9 mouse cellular contexts compared by ENCODE assay signal in the genomic region with DNA sequence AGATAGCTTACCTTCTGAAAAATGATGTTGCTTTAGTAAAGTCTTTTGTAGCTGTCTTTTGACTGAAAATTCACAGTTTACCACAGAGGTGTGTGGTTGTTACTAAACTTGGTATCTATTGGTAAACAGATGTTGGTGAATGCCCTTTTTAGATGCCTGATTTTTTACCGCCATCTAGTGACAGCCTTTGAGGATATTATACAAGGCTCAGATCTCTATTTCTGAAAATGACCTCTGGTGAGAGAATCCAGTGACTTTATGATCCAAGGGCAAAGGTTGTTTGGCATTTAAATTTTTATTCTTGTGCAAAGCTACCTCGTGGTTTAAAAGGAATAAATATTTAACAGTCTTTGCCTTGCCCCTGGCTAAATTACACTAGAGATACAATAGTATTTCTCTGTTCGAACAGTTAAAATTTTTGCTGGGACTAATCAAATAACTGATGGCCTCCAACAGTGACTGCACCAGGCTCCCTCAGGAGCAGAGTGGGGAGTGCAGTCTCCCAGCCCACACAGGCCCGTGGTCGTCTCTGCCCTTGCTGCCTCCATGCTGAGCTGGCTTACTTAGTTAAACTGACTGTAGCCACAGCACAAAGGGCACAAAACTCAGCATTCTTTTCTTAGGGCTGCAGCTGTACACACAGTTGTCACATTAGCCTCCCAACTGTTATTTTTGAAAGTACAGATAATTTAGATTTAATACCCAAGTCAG. TPM values are rescaled to one million over a fixed set of nuclear protein-coding genes. Genes with fewer than 3 reads are reported as not detected.
DNase-seq lines count a peak whose midpoint lies in the region; ATAC-seq and TF ChIP-seq lines count a peak whose summit lies in the region.
"Had no signal": no experiment of that assay in that cellular context is flagged by ENCODE, and none has a peak within 500 bp of the region (broad histone marks: within the 10 kb centered on the region; RNA-seq: fewer than 3 reads in every experiment).

No protein-coding gene starts in this region.

- peak; percentile 70 for DNase-seq in forebrain, embryonic 14.5 days (ENCODE audit: low spot score)
- DNase-seq in thymus, adult 2 months, result no peak
- no peak for DNase-seq in left cerebral cortex, postnatal 36 days (ENCODE audit: low spot score in 2 of 2)
- DNase-seq: liver, embryonic 13.5 days had no signal

- no peak overlapping the region for H3K4me2 ChIP-seq in forebrain, embryonic 14.5 days (ENCODE audit: low read length)
- no peak overlapping the region for H3K4me2 ChIP-seq in forebrain, embryonic 15.5 days (replicated peaks)
- H3K4me2 ChIP-seq in midbrain, embryonic 13.5 days (replicated peaks), result no peak overlapping the region
- H3K4me2 ChIP-seq in midbrain, embryonic 15.5 days, result no peak overlapping the region
- H3K4me2 ChIP-seq in kidney, embryonic 16.5 days (replicated peaks; ENCODE audit: low read depth, low read length), result no peak overlapping the region; the same call in 1 of the 2 replicates
- no peak overlapping the region for H3K4me2 ChIP-seq in stomach, embryonic 16.5 days (ENCODE audit: low read depth, low read length)
- H3K4me2 ChIP-seq: liver, embryonic 13.5 days had no signal

- no peaks in the 10 kb centered on the region for H3K27me3 ChIP-seq in forebrain, embryonic 14.5 days (replicated peaks; ENCODE audit: control insufficient read depth, insufficient read depth, low read length)
- no peaks in the 10 kb centered on the region for H3K27me3 ChIP-seq in forebrain, embryonic 15.5 days
- no peaks in the 10 kb centered on the region for H3K27me3 ChIP-seq in midbrain, embryonic 13.5 days
- no peaks in the 10 kb centered on the region for H3K27me3 ChIP-seq in midbrain, embryonic 15.5 days (replicated peaks)
- H3K27me3 ChIP-seq in kidney, embryonic 16.5 days (ENCODE audit: insufficient read depth, low read length), result no peaks in the 10 kb centered on the region
- no peaks in the 10 kb centered on the region for H3K27me3 ChIP-seq in stomach, embryonic 16.5 days (ENCODE audit: control insufficient read depth, insufficient read depth, low read length)
- no peaks in the 10 kb centered on the region for H3K27me3 ChIP-seq in thymus, adult 2 months (ENCODE audit: control insufficient read depth, insufficient read depth, low read length)
- H3K27me3 ChIP-seq: liver, embryonic 13.5 days had no signal

- WGBS in forebrain, embryonic 14.5 days, result 57% methylated on average over 5 of the region's 5 CpGs
- WGBS in forebrain, embryonic 15.5 days, result 63% methylated on average over 5 of the region's 5 CpGs
- WGBS in midbrain, embryonic 13.5 days, result 57% methylated on average over 5 of the region's 5 CpGs
- WGBS in midbrain, embryonic 15.5 days, result 34% methylated on average over 5 of the region's 5 CpGs
- WGBS in kidney, embryonic 16.5 days, result 36% methylated on average over 5 of the region's 5 CpGs
- 39% methylated on average over 5 of the region's 5 CpGs for WGBS in stomach, embryonic 16.5 days
- 82% methylated on average over 5 of the region's 5 CpGs for WGBS in thymus, adult 2 months

- TF ChIP-seq POLR2A in thymus, adult 2 months (IDR thresholded peaks at IDR 0.05; ENCODE audit: control insufficient read depth, extremely low read depth, insufficient read depth, low read length, poor library complexity), result no peak

- H3K27ac ChIP-seq in forebrain, embryonic 14.5 days (ENCODE audit: low read depth, low read length), result no peak overlapping the region
- H3K27ac ChIP-seq in forebrain, embryonic 15.5 days (replicated peaks), result no peak overlapping the region
- no peak overlapping the region for H3K27ac ChIP-seq in midbrain, embryonic 13.5 days
- no peak overlapping the region for H3K27ac ChIP-seq in midbrain, embryonic 15.5 days
- peak overlapping the region; percentile 90 for H3K27ac ChIP-seq in kidney, embryonic 16.5 days (ENCODE audit: low read length)
- H3K27ac ChIP-seq in stomach, embryonic 16.5 days (ENCODE audit: low read length), result peak overlapping the region; percentile 88
- H3K27ac ChIP-seq in thymus, adult 2 months (ENCODE audit: control insufficient read depth, insufficient read depth, low read length), result no peak overlapping the region
- H3K27ac ChIP-seq: liver, embryonic 13.5 days had no signal

- no peaks in the 10 kb centered on the region for H3K4me1 ChIP-seq in forebrain, embryonic 14.5 days (ENCODE audit: control insufficient read depth, insufficient read depth, low read length)
- no peaks in the 10 kb centered on the region for H3K4me1 ChIP-seq in forebrain, embryonic 15.5 days
- H3K4me1 ChIP-seq in midbrain, embryonic 13.5 days (replicated peaks), result peaks cover 4% of the 10 kb centered on the region
- H3K4me1 ChIP-seq in midbrain, embryonic 15.5 days, result no peaks in the 10 kb centered on the region
- H3K4me1 ChIP-seq in kidney, embryonic 16.5 days (ENCODE audit: insufficient read depth, low read length), result peaks cover 29% of the 10 kb centered on the region
- no peaks in the 10 kb centered on the region for H3K4me1 ChIP-seq in stomach, embryonic 16.5 days (ENCODE audit: control insufficient read depth, insufficient read depth, low read length)
- no peaks in the 10 kb centered on the region for H3K4me1 ChIP-seq in thymus, adult 2 months (replicated peaks; ENCODE audit: control insufficient read depth, insufficient read depth, low read length)
- H3K4me1 ChIP-seq: liver, embryonic 13.5 days had no signal

- no peak for ATAC-seq in forebrain, embryonic 14.5 days
- no peak for ATAC-seq in forebrain, embryonic 15.5 days (replicated peaks)
- 0 out of 2 replicates have a peak, but pooled peaks have one; percentile 34 for ATAC-seq in midbrain, embryonic 13.5 days
- ATAC-seq in midbrain, embryonic 15.5 days (replicated peaks), result no peak
- ATAC-seq in kidney, embryonic 16.5 days (ENCODE audit: low FRiP score, low TSS enrichment), result peak; percentile 74; the same call in 1 of the 2 replicates
- peak; percentile 33; the same call in 1 of the 2 replicates for ATAC-seq in stomach, embryonic 16.5 days (ENCODE audit: insufficient read depth, low FRiP score)

- H3K9ac ChIP-seq in forebrain, embryonic 14.5 days (ENCODE audit: low read length), result no peak overlapping the region
- no peak overlapping the region for H3K9ac ChIP-seq in forebrain, embryonic 15.5 days (replicated peaks)
- H3K9ac ChIP-seq in midbrain, embryonic 13.5 days (replicated peaks), result no peak overlapping the region
- no peak overlapping the region for H3K9ac ChIP-seq in midbrain, embryonic 15.5 days
- no peak overlapping the region for H3K9ac ChIP-seq in kidney, embryonic 16.5 days (replicated peaks; ENCODE audit: low read length)
- no peak overlapping the region for H3K9ac ChIP-seq in stomach, embryonic 16.5 days (ENCODE audit: low read length)
- H3K9ac ChIP-seq: liver, embryonic 13.5 days had no signal

- no peak overlapping the region for H3K4me3 ChIP-seq in forebrain, embryonic 14.5 days (ENCODE audit: low read depth, low read length)
- H3K4me3 ChIP-seq in forebrain, embryonic 15.5 days, result no peak overlapping the region
- H3K4me3 ChIP-seq in midbrain, embryonic 13.5 days (replicated peaks), result no peak overlapping the region
- H3K4me3 ChIP-seq in midbrain, embryonic 15.5 days, result no peak overlapping the region
- H3K4me3 ChIP-seq in kidney, embryonic 16.5 days (ENCODE audit: low read length), result no peak overlapping the region
- no peak overlapping the region for H3K4me3 ChIP-seq in stomach, embryonic 16.5 days (replicated peaks; ENCODE audit: low read length)
- no peak overlapping the region for H3K4me3 ChIP-seq in thymus, adult 2 months (ENCODE audit: control insufficient read depth, insufficient read depth, low read length)
- H3K4me3 ChIP-seq: liver, embryonic 13.5 days had no signal

- peaks cover 40% of the 10 kb centered on the region for H3K36me3 ChIP-seq in forebrain, embryonic 14.5 days (ENCODE audit: control insufficient read depth, insufficient read depth, low read length)
- H3K36me3 ChIP-seq in forebrain, embryonic 15.5 days, result peaks cover 34% of the 10 kb centered on the region
- peaks cover 58% of the 10 kb centered on the region for H3K36me3 ChIP-seq in midbrain, embryonic 13.5 days
- H3K36me3 ChIP-seq in midbrain, embryonic 15.5 days (replicated peaks), result peaks cover 2% of the 10 kb centered on the region; the same call in 1 of the 2 replicates
- peaks cover 26% of the 10 kb centered on the region for H3K36me3 ChIP-seq in kidney, embryonic 16.5 days (ENCODE audit: insufficient read depth, low read length)
- H3K36me3 ChIP-seq in stomach, embryonic 16.5 days (ENCODE audit: control insufficient read depth, insufficient read depth, low read length), result peaks cover 4% of the 10 kb centered on the region; the same call in 1 of the 2 replicates
- peaks cover 34% of the 10 kb centered on the region for H3K36me3 ChIP-seq in thymus, adult 2 months (ENCODE audit: control insufficient read depth, insufficient read depth, low read length)

- no peak for TF ChIP-seq CTCF in thymus, adult 2 months (IDR thresholded peaks at IDR 0.05; ENCODE audit: borderline replicate concordance, control insufficient read depth, extremely low read depth, insufficient read depth, low read length, poor library complexity)

- H3K9me3 ChIP-seq in forebrain, embryonic 14.5 days (replicated peaks; ENCODE audit: control insufficient read depth, low read length), result no peaks in the 10 kb centered on the region
- no peaks in the 10 kb centered on the region for H3K9me3 ChIP-seq in forebrain, embryonic 15.5 days
- H3K9me3 ChIP-seq in midbrain, embryonic 13.5 days, result no peaks in the 10 kb centered on the region
- H3K9me3 ChIP-seq in midbrain, embryonic 15.5 days, result no peaks in the 10 kb centered on the region
- no peaks in the 10 kb centered on the region for H3K9me3 ChIP-seq in kidney, embryonic 16.5 days (ENCODE audit: low read length)
- no peaks in the 10 kb centered on the region for H3K9me3 ChIP-seq in stomach, embryonic 16.5 days (replicated peaks; ENCODE audit: control insufficient read depth, low read length)
- H3K9me3 ChIP-seq: liver, embryonic 13.5 days had no signal

- intact Hi-C loops in left cerebral cortex, postnatal 36 days (cut with DNase I), result no loop called here

RNA-seq across cellular contexts. Expression of a gene that starts 27.3 kb away (rescaled TPM):
- polyA plus RNA-seq in forebrain, embryonic 14.5 days (2014; fragmentation: Nextera tagmentation; extraction: Ambion mirVana), result 17.2 and 20.3 TPM in 2 replicates
- polyA plus RNA-seq in forebrain, embryonic 15.5 days (2015; fragmentation: Nextera tagmentation; extraction: Ambion mirVana), result 17.1 and 18.7 TPM in 2 replicates
- polyA plus RNA-seq in midbrain, embryonic 13.5 days (2015; fragmentation: Nextera tagmentation; extraction: Ambion mirVana), result 16.3 and 16.8 TPM in 2 replicates
- 16.7 and 16.8 TPM in 2 replicates for polyA plus RNA-seq in midbrain, embryonic 15.5 days (2015; fragmentation: Nextera tagmentation; extraction: Ambion mirVana)
- 24.0 and 26.8 TPM in 2 replicates for polyA plus RNA-seq in kidney, embryonic 16.5 days (2015; fragmentation: Nextera tagmentation; extraction: Ambion mirVana)
- polyA plus RNA-seq in stomach, embryonic 16.5 days (2015; fragmentation: Nextera tagmentation; extraction: Ambion mirVana), result 9.8 and 10.9 TPM in 2 replicates
- 24.7 and 26.6 TPM in 2 replicates for polyA plus RNA-seq in thymus, adult 2 months (2012; rRNA removed)
- 10 to 100 TPM; 43.3 to 44.6 TPM for total RNA-seq in left cerebral cortex, postnatal 36 days (2021)

Comparison
In these comparisons a context has a peak if more than half of its experiments do, and no peak if none do; other contexts are left out.
1. ATAC-seq: peak in midbrain, embryonic 13.5 days (single experiment), kidney, embryonic 16.5 days (single experiment) and stomach, embryonic 16.5 days (single experiment); none in forebrain, embryonic 14.5 days (single experiment), forebrain, embryonic 15.5 days (single experiment) and midbrain, embryonic 15.5 days (single experiment).
2. H3K27ac ChIP-seq: peak in kidney, embryonic 16.5 days (single experiment) and stomach, embryonic 16.5 days (single experiment); none in forebrain, embryonic 14.5 days (single experiment), forebrain, embryonic 15.5 days (single experiment), midbrain, embryonic 13.5 days (single experiment), midbrain, embryonic 15.5 days (single experiment) and thymus, adult 2 months (single experiment).